Mouse (Mus musculus): Measurements from ENCODE around the gene Wdr43.
A peak's percentile ranks its signal among the peaks of the same experiment; 100 is the strongest.

Gene Wdr43

GRCm38 (mm10) chr17:71698619-71698956, 82.9 kb downstream of the Wdr43 start:
- no peak for DNase-seq (ENCODE audit: low read depth, low spot score)

DNA sequence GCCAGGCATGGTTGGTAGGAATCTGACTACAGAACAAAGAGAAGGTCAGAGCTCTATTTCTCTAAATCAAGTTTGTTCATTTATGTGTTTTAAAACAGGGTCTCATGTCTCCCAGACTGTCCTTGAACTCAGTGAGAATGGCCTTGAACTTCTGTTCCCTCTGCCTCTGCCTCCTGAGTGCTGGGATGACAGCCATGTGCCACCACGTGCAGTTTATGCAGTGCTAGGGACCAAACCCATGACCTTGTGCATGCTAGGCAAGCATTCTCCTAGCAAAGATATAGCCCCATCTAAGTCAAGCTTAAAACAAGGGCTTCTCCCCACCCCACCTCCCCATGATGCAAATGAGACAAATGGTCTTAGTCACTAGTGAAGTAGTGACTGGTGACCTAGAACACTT, 89.4 kb downstream of the Wdr43 start:
- no peak for DNase-seq (ENCODE audit: low read depth, low spot score)

DNA sequence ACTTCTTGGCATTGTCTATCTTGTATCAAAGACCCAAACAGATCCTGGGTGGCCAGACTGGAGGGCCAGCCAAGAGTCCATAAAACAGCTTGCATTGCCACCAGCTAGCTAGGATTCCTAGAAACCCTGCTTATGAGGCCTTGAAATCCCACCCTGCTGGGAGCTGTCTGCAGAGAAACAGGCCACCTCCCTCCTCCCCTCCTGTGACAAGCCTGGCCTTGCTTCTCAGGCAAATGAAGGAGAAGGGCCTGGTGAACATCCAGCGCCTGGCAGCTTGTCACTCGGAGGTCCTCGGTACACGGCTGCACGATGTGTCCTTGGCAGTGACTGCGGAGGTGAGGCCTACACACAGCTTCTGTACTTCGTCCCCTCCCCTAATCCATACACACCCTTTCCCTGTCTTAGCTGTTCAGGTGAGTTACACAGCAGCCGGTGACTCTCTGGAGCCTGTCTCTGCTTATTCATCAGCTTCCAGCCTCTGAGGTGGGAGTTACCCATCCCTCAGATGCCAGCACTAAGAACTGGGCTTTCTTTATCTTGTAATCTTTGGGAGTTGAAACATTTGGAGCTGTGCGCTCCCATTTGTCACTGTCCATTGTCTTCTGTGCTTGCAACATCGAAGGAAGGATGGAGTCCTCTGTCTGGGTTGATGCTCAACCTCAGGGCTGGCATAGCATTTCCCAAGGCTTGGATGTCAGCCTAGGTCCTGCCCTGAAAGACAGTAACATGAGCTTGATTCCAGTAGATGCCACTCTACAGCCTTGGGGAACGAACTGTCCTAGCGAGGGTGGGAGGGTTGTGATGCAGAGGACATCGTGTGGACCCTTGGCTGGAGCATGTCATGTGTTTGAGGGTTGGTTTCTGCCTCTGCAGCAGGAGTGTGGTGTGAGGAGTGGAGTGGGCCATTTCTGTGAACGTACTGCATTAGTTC, 90.1 kb downstream of the Wdr43 start:
- peak; percentile 25 for DNase-seq (ENCODE audit: low read depth, low spot score)

DNA sequence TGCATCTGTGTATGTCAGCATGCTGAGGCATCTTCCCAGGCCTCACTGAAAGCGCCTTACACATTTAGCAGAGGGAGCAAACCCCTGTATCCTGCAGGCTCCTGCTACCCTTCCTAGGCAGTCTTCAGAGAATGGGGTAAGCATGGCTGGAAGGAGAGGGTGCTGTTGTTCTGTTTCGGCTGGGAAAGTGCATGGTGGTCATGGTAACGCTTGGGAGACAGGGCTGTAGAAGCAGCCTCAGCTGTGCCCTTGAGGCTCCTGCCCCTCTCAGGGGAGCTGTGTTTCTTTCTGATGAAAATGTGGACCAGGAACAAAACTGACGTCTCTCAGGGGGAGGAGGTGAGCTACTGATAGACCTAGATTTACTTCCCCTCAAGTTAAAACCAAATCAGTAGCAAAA, 92.0 kb downstream of the Wdr43 start:
- peak; percentile 15 for DNase-seq (ENCODE audit: low read depth, low spot score)

All from ZHBTc4 (cell line).